In the genomic region with DNA sequence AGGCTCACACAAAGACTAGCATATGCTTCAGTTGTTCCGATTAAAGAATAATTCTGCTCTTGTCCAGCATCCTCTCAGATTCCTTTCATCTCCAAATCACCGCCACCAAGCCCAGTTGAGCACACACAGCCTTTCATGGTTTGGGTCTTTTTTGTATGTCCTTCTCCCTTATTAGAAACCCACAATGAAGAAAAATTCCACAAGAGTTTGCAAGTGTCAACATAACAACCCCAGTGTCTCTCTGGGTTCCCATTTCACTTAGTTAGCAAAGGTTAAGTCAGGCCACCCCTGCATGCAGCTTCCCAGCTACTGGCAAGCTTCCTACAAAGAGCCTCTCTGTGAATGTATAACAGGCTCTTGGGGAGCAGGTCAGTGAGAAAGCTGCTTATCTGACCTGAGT, we compare ENCODE assay signal across 17 mouse cellular contexts.
DNase-seq lines count a peak whose midpoint lies in the region; ATAC-seq and TF ChIP-seq lines count a peak whose summit lies in the region.
"Had no signal": no experiment of that assay in that cellular context is flagged by ENCODE, and none has a peak within 500 bp of the region (broad histone marks: within the 10 kb centered on the region; RNA-seq: fewer than 3 reads in every experiment).

No protein-coding gene starts in this region.

- H3K27ac ChIP-seq in forebrain, embryonic 11.5 days (ENCODE audit: low read depth, low read length): no peak overlapping the region
- H3K27ac ChIP-seq in forebrain, embryonic 15.5 days (replicated peaks): no peak overlapping the region
- H3K27ac ChIP-seq in midbrain, embryonic 10.5 days (replicated peaks): no peak overlapping the region
- no peak overlapping the region for H3K27ac ChIP-seq in midbrain, postnatal 0 days (ENCODE audit: low read depth, low read length)
- no peak overlapping the region for H3K27ac ChIP-seq in forebrain, embryonic 14.5 days (ENCODE audit: low read depth, low read length)
- no peak overlapping the region for H3K27ac ChIP-seq in heart, embryonic 10.5 days
- H3K27ac ChIP-seq: heart, embryonic 13.5 days; neural tube, embryonic 13.5 days had no signal

- H3K9me3 ChIP-seq in forebrain, embryonic 11.5 days (ENCODE audit: control insufficient read depth, low read length): no peaks in the 10 kb centered on the region
- no peaks in the 10 kb centered on the region for H3K9me3 ChIP-seq in forebrain, embryonic 15.5 days
- H3K9me3 ChIP-seq in midbrain, embryonic 10.5 days (replicated peaks): no peaks in the 10 kb centered on the region
- H3K9me3 ChIP-seq in midbrain, postnatal 0 days (ENCODE audit: low read length): no peaks in the 10 kb centered on the region
- H3K9me3 ChIP-seq in forebrain, embryonic 14.5 days (replicated peaks; ENCODE audit: control insufficient read depth, low read length): no peaks in the 10 kb centered on the region
- no peaks in the 10 kb centered on the region for H3K9me3 ChIP-seq in heart, embryonic 10.5 days
- H3K9me3 ChIP-seq: heart, embryonic 13.5 days; neural tube, embryonic 13.5 days had no signal

- no peaks in the 10 kb centered on the region for H3K36me3 ChIP-seq in forebrain, embryonic 11.5 days (ENCODE audit: control insufficient read depth, insufficient read depth, low read length)
- H3K36me3 ChIP-seq in forebrain, embryonic 15.5 days: no peaks in the 10 kb centered on the region
- H3K36me3 ChIP-seq in midbrain, embryonic 10.5 days: no peaks in the 10 kb centered on the region
- no peaks in the 10 kb centered on the region for H3K36me3 ChIP-seq in midbrain, postnatal 0 days (ENCODE audit: insufficient read depth, low read length)
- no peaks in the 10 kb centered on the region for H3K36me3 ChIP-seq in forebrain, embryonic 14.5 days (ENCODE audit: control insufficient read depth, insufficient read depth, low read length)
- H3K36me3 ChIP-seq in heart, embryonic 10.5 days: no peaks in the 10 kb centered on the region
- H3K36me3 ChIP-seq: heart, embryonic 13.5 days; neural tube, embryonic 13.5 days had no signal

- peak; percentile 88 for ATAC-seq in forebrain, embryonic 11.5 days (replicated peaks; ENCODE audit: low FRiP score)
- ATAC-seq in forebrain, embryonic 15.5 days (replicated peaks): no peak
- ATAC-seq in midbrain, postnatal 0 days (ENCODE audit: low FRiP score): no peak
- peak; percentile 50; the same call in 1 of the 2 replicates for ATAC-seq in forebrain, embryonic 14.5 days
- ATAC-seq: intestine, embryonic 16.5 days; liver, postnatal 0 days; Patski had no signal

- H3K4me2 ChIP-seq in forebrain, embryonic 11.5 days (ENCODE audit: low read depth, low read length, severe bottlenecking): no peak overlapping the region
- H3K4me2 ChIP-seq in forebrain, embryonic 15.5 days (replicated peaks): no peak overlapping the region
- no peak overlapping the region for H3K4me2 ChIP-seq in midbrain, postnatal 0 days (ENCODE audit: low read depth, low read length, poor library complexity, severe bottlenecking)
- no peak overlapping the region for H3K4me2 ChIP-seq in forebrain, embryonic 14.5 days (ENCODE audit: low read length)
- H3K4me2 ChIP-seq: heart, embryonic 13.5 days; neural tube, embryonic 13.5 days had no signal

- 10% methylated on average over 2 of the region's 2 CpGs for WGBS in forebrain, embryonic 11.5 days
- 15% methylated on average over 2 of the region's 2 CpGs for WGBS in forebrain, embryonic 15.5 days
- WGBS in midbrain, embryonic 10.5 days: 24% methylated on average over 2 of the region's 2 CpGs
- 47% methylated on average over 2 of the region's 2 CpGs for WGBS in midbrain, postnatal 0 days
- 2% methylated on average over 2 of the region's 2 CpGs for WGBS in forebrain, embryonic 14.5 days
- 76% methylated on average over 2 of the region's 2 CpGs for WGBS in heart, embryonic 10.5 days

- no peak for TF ChIP-seq CTCF in midbrain, postnatal 0 days (IDR thresholded peaks at IDR 0.05)

- peak; percentile 62 for DNase-seq in forebrain, embryonic 11.5 days (ENCODE audit: low spot score)
- peak; percentile 54 for DNase-seq in midbrain, embryonic 10.5 days (ENCODE audit: low spot score)
- DNase-seq in midbrain, postnatal 0 days (ENCODE audit: low spot score): no peak
- DNase-seq in forebrain, embryonic 14.5 days (ENCODE audit: low spot score): peak; percentile 19
- DNase-seq in retina, postnatal 1 day: peak; percentile 6
- no peak for DNase-seq in heart, embryonic 10.5 days (ENCODE audit: low spot score)
- no peak for DNase-seq in left cerebral cortex, postnatal 25 days (ENCODE audit: low spot score in 2 of 2)
- DNase-seq: cerebellum, adult 11 months; cerebellum, postnatal 36 days; heart, postnatal 4 days; layer of hippocampus, adult 9-11 months; liver, postnatal 0 days had no signal

- H3K4me3 ChIP-seq in forebrain, embryonic 11.5 days (ENCODE audit: low read depth, low read length): no peak overlapping the region
- no peak overlapping the region for H3K4me3 ChIP-seq in forebrain, embryonic 15.5 days
- H3K4me3 ChIP-seq in midbrain, embryonic 10.5 days: no peak overlapping the region
- H3K4me3 ChIP-seq in midbrain, postnatal 0 days (ENCODE audit: low read depth, low read length): no peak overlapping the region
- no peak overlapping the region for H3K4me3 ChIP-seq in forebrain, embryonic 14.5 days (ENCODE audit: low read depth, low read length)
- no peak overlapping the region for H3K4me3 ChIP-seq in heart, embryonic 10.5 days
- H3K4me3 ChIP-seq: heart, embryonic 13.5 days; neural tube, embryonic 13.5 days had no signal

- intact Hi-C loops in left cerebral cortex, postnatal 25 days (cut with DNase I): no loop called here

- H3K4me1 ChIP-seq in forebrain, embryonic 11.5 days (replicated peaks; ENCODE audit: control insufficient read depth, insufficient read depth, low read length): no peaks in the 10 kb centered on the region
- no peaks in the 10 kb centered on the region for H3K4me1 ChIP-seq in forebrain, embryonic 15.5 days
- peaks cover 9% of the 10 kb centered on the region; the same call in 1 of the 2 replicates for H3K4me1 ChIP-seq in midbrain, embryonic 10.5 days
- H3K4me1 ChIP-seq in midbrain, postnatal 0 days (ENCODE audit: insufficient read depth, low read length): no peaks in the 10 kb centered on the region
- H3K4me1 ChIP-seq in forebrain, embryonic 14.5 days (ENCODE audit: control insufficient read depth, insufficient read depth, low read length): no peaks in the 10 kb centered on the region
- H3K4me1 ChIP-seq in heart, embryonic 10.5 days: no peaks in the 10 kb centered on the region
- H3K4me1 ChIP-seq: heart, embryonic 13.5 days; neural tube, embryonic 13.5 days had no signal

- H3K27me3 ChIP-seq in forebrain, embryonic 11.5 days (ENCODE audit: control insufficient read depth, insufficient read depth, low read length): no peaks in the 10 kb centered on the region
- H3K27me3 ChIP-seq in forebrain, embryonic 15.5 days: no peaks in the 10 kb centered on the region
- H3K27me3 ChIP-seq in midbrain, embryonic 10.5 days (ENCODE audit: low read depth, poor library complexity, severe bottlenecking): no peaks in the 10 kb centered on the region
- H3K27me3 ChIP-seq in midbrain, postnatal 0 days (ENCODE audit: insufficient read depth, low read length): no peaks in the 10 kb centered on the region
- no peaks in the 10 kb centered on the region for H3K27me3 ChIP-seq in forebrain, embryonic 14.5 days (replicated peaks; ENCODE audit: control insufficient read depth, insufficient read depth, low read length)
- no peaks in the 10 kb centered on the region for H3K27me3 ChIP-seq in heart, embryonic 10.5 days (ENCODE audit: insufficient read depth, poor library complexity, severe bottlenecking)
- H3K27me3 ChIP-seq: heart, embryonic 13.5 days; neural tube, embryonic 13.5 days; Patski had no signal

- no peak overlapping the region for H3K9ac ChIP-seq in forebrain, embryonic 11.5 days (ENCODE audit: low read length)
- no peak overlapping the region for H3K9ac ChIP-seq in forebrain, embryonic 15.5 days (replicated peaks)
- no peak overlapping the region for H3K9ac ChIP-seq in midbrain, postnatal 0 days (replicated peaks; ENCODE audit: low read length, poor library complexity, severe bottlenecking)
- H3K9ac ChIP-seq in forebrain, embryonic 14.5 days (ENCODE audit: low read length): no peak overlapping the region
- H3K9ac ChIP-seq: heart, embryonic 13.5 days; liver, postnatal 0 days; neural tube, embryonic 13.5 days had no signal

Comparison
In these comparisons a context has a peak if more than half of its experiments do, and no peak if none do; other contexts are left out.
1. ATAC-seq: peak in forebrain, embryonic 11.5 days (single experiment) and forebrain, embryonic 14.5 days (single experiment); none in forebrain, embryonic 15.5 days (single experiment) and midbrain, postnatal 0 days (single experiment).
2. DNase-seq: peak in forebrain, embryonic 11.5 days (single experiment), midbrain, embryonic 10.5 days (single experiment), forebrain, embryonic 14.5 days (single experiment) and retina, postnatal 1 day (single experiment); none in midbrain, postnatal 0 days (single experiment), heart, embryonic 10.5 days (single experiment) and left cerebral cortex, postnatal 25 days (0 of 2).